Mouse (Mus musculus): ENCODE measurements at regions not wholly inside any gene's neighbourhood (a gene's known extent, or its start where the extent isn't known, plus 50 kb on each side); places are given as distances from the start of the nearest gene placed in this dataset.
"Not testable (repeated sequence)": the region's sequence is repeated elsewhere in the genome, so short reads cannot be mapped to it uniquely, and the experiment has no call there.

GRCm38 (mm10) chr8:112297021-112297420, 272.8 kb upstream of the Cntnap4 start:
- Histone ChIP-seq H3K27ac (no peak overlapping the region), H3K4me3 (no peak overlapping the region), H3K36me3 (no peaks in the 10 kb centered on the region), H3K9ac (no peak overlapping the region), H3K4me1 (replicated peaks) (no peaks in the 10 kb centered on the region), H3K27me3 (no peaks in the 10 kb centered on the region), H3K4me2 (no peak overlapping the region), H3K9me3 (replicated peaks) (no peaks in the 10 kb centered on the region)
- ATAC-seq (replicated peaks; ENCODE audit: insufficient number of reproducible peaks, insufficient read depth, low FRiP score, low read depth): no peak
- 45% methylated on average over 8 of the region's 8 CpGs for whole genome bisulfite sequencing

DNA sequence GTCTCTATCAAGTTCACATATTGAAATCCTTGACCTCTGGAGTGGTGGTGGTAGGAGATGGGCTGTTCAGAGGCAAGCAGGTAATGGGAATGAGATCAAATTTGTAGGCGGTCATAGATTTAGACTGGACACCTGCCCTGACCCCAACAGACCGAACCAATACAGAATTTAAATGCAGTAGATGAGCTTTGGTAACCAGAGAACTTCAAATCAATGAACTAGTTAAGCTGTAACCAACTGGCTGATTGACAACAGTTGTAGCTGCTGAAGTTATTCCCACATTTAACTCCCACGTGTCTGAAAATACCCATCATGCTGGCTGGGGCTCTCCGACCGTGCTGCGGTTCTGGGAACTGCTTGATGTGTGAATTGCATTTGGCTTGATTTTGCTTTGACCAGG, 268.5 kb upstream of the Gm6793 start:
- Histone ChIP-seq H3K4me3 (no peak overlapping the region), H3K9me3 (replicated peaks) (no peaks in the 10 kb centered on the region), H3K36me3 (no peaks in the 10 kb centered on the region), H3K27ac (no peak overlapping the region), H3K9ac (no peak overlapping the region), H3K27me3 (no peaks in the 10 kb centered on the region), H3K4me2 (no peak overlapping the region), H3K4me1 (replicated peaks) (no peaks in the 10 kb centered on the region)
- no peak for ATAC-seq (replicated peaks; ENCODE audit: insufficient number of reproducible peaks, insufficient read depth, low FRiP score, low read depth)
- 87% methylated on average over 6 of the region's 6 CpGs for WGBS

- no peak for ATAC-seq (replicated peaks; ENCODE audit: insufficient number of reproducible peaks, insufficient read depth, low FRiP score, low read depth)
- Histone ChIP-seq H3K27me3 (no peaks in the 10 kb centered on the region), H3K4me2 (no peak overlapping the region), H3K9me3 (replicated peaks) (no peaks in the 10 kb centered on the region), H3K36me3 (no peaks in the 10 kb centered on the region), H3K27ac (no peak overlapping the region), H3K4me1 (replicated peaks) (no peaks in the 10 kb centered on the region), H3K4me3 (no peak overlapping the region), H3K9ac (no peak overlapping the region)
- 61% methylated on average over 5 of the region's 5 CpGs for WGBS
Observed at GRCm38 (mm10) chr8:112269598-112269997, 254.8 kb upstream of the Gm6793 start.

GRCm38 (mm10) chr8:112269214-112269566, 254.4 kb upstream of the Gm6793 start:
- Histone ChIP-seq H3K27ac (no peak overlapping the region), H3K27me3 (no peaks in the 10 kb centered on the region), H3K4me2 (no peak overlapping the region), H3K9me3 (replicated peaks) (no peaks in the 10 kb centered on the region), H3K4me1 (replicated peaks) (no peaks in the 10 kb centered on the region), H3K36me3 (no peaks in the 10 kb centered on the region), H3K4me3 (no peak overlapping the region), H3K9ac (no peak overlapping the region)
- WGBS: 66% methylated on average over 8 of the region's 8 CpGs
- ATAC-seq (replicated peaks; ENCODE audit: insufficient number of reproducible peaks, insufficient read depth, low FRiP score, low read depth): no peak

DNA sequence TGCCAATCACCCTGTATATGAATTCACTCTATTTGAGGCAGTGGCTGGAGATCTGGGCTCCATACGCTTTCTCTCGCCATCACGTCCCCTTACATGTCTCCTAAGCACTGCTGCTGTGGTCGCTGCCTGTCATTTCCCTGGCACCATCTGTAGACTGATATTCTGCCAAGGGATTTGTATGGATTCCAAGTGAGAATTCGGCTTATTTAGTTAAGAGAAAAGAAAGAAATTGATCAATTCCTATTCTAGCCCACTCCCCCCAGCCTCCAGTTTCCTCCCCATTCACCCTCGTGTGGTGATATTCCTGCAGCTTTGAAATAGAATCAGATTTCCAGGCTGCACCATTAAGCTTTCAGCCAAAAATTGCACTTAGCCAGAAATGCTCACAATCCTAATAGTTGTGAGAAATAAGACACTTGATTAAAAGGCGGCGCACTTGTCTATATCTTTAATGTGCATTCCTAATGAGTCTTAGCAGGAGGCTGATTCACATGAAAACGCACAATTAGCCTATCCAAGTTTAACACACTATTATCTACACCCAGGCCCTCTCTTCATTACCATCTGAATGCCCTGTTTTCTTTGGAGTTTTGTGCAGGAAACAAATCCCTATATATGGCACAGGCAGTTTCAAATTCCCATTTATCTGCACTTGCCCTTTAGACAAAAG, 253.8 kb upstream of the Gm6793 start:
- H3K4me3 ChIP-seq: no peak overlapping the region
- H3K4me1 ChIP-seq (replicated peaks): no peaks in the 10 kb centered on the region
- no peak for ATAC-seq (replicated peaks; ENCODE audit: insufficient number of reproducible peaks, insufficient read depth, low FRiP score, low read depth)
- no peak overlapping the region for H3K27ac ChIP-seq
- no peak overlapping the region for H3K9ac ChIP-seq
- H3K27me3 ChIP-seq: no peaks in the 10 kb centered on the region
- WGBS: 68% methylated on average over 9 of the region's 9 CpGs
- no peaks in the 10 kb centered on the region for H3K36me3 ChIP-seq
- H3K4me2 ChIP-seq: no peak overlapping the region
- H3K9me3 ChIP-seq (replicated peaks): no peaks in the 10 kb centered on the region

DNA sequence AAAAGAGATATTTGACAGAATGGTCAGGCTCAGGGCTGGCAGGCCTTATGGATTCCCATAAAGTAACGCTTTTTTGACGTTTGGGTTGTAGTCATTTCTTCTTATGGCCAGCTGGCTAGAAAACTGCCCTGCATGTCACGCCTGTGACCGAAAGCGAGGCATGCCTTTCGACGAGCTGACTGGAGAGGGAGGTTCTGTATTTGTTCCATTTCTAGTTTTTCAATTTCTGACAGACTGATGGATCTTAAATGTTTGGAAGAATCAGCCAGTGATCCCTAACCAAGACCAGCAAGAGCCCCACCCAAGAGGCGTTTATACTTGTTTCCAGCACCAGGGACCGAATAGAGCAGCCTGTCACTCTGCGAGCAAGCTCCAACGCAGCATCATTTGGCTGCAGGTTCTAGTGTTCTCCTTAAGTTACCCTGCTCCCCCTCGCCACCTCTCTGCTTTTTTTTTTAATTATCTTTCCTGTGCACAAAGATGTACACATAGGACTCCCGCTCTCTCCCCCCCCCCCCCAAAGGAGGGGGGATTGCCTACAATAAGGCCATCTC, 243.2 kb upstream of the Gm6793 start:
- H3K4me2 ChIP-seq: peak overlapping the region; percentile 22
- no peak overlapping the region for H3K4me3 ChIP-seq
- no peaks in the 10 kb centered on the region for H3K4me1 ChIP-seq (replicated peaks)
- H3K36me3 ChIP-seq: no peaks in the 10 kb centered on the region
- H3K27ac ChIP-seq: no peak overlapping the region
- WGBS: 57% methylated on average over 13 of the region's 13 CpGs
- H3K9me3 ChIP-seq (replicated peaks): no peaks in the 10 kb centered on the region
- H3K9ac ChIP-seq: no peak overlapping the region
- H3K27me3 ChIP-seq: no peaks in the 10 kb centered on the region
- no peak for ATAC-seq (replicated peaks; ENCODE audit: insufficient number of reproducible peaks, insufficient read depth, low FRiP score, low read depth)

- 22% methylated on average over 18 of the region's 18 CpGs for WGBS
Observed at GRCm38 (mm10) chr8:112257311-112257894, 242.6 kb upstream of the Gm6793 start.

DNA sequence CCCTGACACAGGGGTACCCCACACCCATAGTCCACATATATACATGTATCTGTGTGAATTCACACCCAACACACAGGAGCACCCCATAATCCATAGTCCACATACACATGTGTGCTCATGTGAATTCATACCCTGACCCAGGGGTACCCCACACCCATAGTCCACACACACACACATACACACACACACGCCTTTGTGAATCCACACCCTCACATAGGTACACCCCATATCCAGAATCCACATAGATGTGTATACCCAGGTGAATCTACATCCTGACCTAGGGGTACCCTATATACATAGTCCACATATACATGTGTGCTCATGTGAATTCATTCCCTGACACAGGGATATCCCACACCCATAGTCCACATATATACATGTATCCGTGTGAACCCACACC, 231.8 kb upstream of the Gm6793 start:
- H3K9ac ChIP-seq; H3K4me2 ChIP-seq; H3K9me3 ChIP-seq (replicated peaks); H3K4me3 ChIP-seq; H3K27ac ChIP-seq; H3K36me3 ChIP-seq; H3K4me1 ChIP-seq (replicated peaks); ATAC-seq (replicated peaks; ENCODE audit: insufficient number of reproducible peaks, insufficient read depth, low FRiP score, low read depth); H3K27me3 ChIP-seq: not testable (repeated sequence)
- 67% methylated on average over 2 of the region's 2 CpGs for WGBS

More at GRCm38 (mm10) chr8:112257311-112257894, 242.6 kb upstream of the Gm6793 start:
- Histone ChIP-seq H3K4me1 (replicated peaks) (no peaks in the 10 kb centered on the region), H3K4me2 (peak overlapping the region; percentile 22), H3K27ac (no peak overlapping the region), H3K9ac (no peak overlapping the region), H3K4me3 (no peak overlapping the region), H3K36me3 (no peaks in the 10 kb centered on the region), H3K9me3 (replicated peaks) (no peaks in the 10 kb centered on the region), H3K27me3 (no peaks in the 10 kb centered on the region)
- ATAC-seq (replicated peaks; ENCODE audit: insufficient number of reproducible peaks, insufficient read depth, low FRiP score, low read depth): no peak

- H3K4me3 ChIP-seq: no peak overlapping the region
- no peak for ATAC-seq (replicated peaks; ENCODE audit: insufficient number of reproducible peaks, insufficient read depth, low FRiP score, low read depth)
- H3K9ac ChIP-seq: no peak overlapping the region
- no peak overlapping the region for H3K27ac ChIP-seq
- H3K27me3 ChIP-seq: no peaks in the 10 kb centered on the region
- no peaks in the 10 kb centered on the region for H3K4me1 ChIP-seq (replicated peaks)
- H3K4me2 ChIP-seq: no peak overlapping the region
- 60% methylated on average over 9 of the region's 9 CpGs for WGBS
- H3K9me3 ChIP-seq (replicated peaks): no peaks in the 10 kb centered on the region
- no peaks in the 10 kb centered on the region for H3K36me3 ChIP-seq
Observed at GRCm38 (mm10) chr8:112238681-112239080, 223.8 kb upstream of the Gm6793 start.

DNA sequence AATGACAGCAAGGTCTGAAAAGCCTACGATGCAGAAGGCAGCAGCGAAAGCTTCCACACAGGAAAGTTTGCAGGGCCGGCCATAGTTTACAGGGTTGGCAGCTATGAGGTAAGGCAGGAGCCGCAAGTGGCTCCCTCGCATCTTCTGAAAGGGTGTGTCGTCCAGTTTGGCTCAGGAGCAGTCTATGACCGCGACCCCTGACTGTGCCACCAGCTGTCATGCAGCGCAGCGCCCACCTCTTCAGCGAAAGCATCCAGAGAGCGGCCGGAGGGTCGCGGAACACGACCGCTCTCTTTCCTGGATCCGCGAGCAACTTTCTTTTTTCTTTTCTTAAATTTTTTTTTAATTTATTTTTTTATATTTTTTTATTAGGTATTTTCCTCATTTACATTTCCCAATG, 221.9 kb upstream of the Gm6793 start:
- not testable (repeated sequence) for H3K9ac ChIP-seq; H3K27ac ChIP-seq; H3K9me3 ChIP-seq (replicated peaks); ATAC-seq (replicated peaks; ENCODE audit: insufficient number of reproducible peaks, insufficient read depth, low FRiP score, low read depth); H3K27me3 ChIP-seq; H3K4me2 ChIP-seq; H3K36me3 ChIP-seq; H3K4me1 ChIP-seq (replicated peaks); H3K4me3 ChIP-seq
- 88% methylated on average over 19 of the region's 19 CpGs for WGBS

GRCm38 (mm10) chr8:112219656-112220055, 204.8 kb upstream of the Gm6793 start:
- no peak for ATAC-seq (replicated peaks; ENCODE audit: insufficient number of reproducible peaks, insufficient read depth, low FRiP score, low read depth)
- Histone ChIP-seq H3K4me1 (replicated peaks) (no peaks in the 10 kb centered on the region), H3K9ac (no peak overlapping the region), H3K27ac (no peak overlapping the region), H3K27me3 (no peaks in the 10 kb centered on the region), H3K4me2 (no peak overlapping the region), H3K36me3 (no peaks in the 10 kb centered on the region), H3K4me3 (no peak overlapping the region), H3K9me3 (replicated peaks) (no peaks in the 10 kb centered on the region)
- 73% methylated on average over 6 of the region's 6 CpGs for WGBS

GRCm38 (mm10) chr8:112212170-112212569, 197.3 kb upstream of the Gm6793 start:
- Histone ChIP-seq H3K4me1 (replicated peaks) (no peaks in the 10 kb centered on the region), H3K27ac (no peak overlapping the region), H3K4me3 (no peak overlapping the region), H3K9me3 (replicated peaks) (no peaks in the 10 kb centered on the region), H3K36me3 (no peaks in the 10 kb centered on the region), H3K9ac (no peak overlapping the region), H3K4me2 (no peak overlapping the region), H3K27me3 (no peaks in the 10 kb centered on the region)
- 74% methylated on average over 5 of the region's 5 CpGs for WGBS
- ATAC-seq (replicated peaks; ENCODE audit: insufficient number of reproducible peaks, insufficient read depth, low FRiP score, low read depth): no peak

Data from heart, embryonic 15.5 days (tissue).